Mouse (Mus musculus) T-helper 17 cell (primary cell): ENCODE results near the gene Llph.

ENCODE experiments used
- in situ Hi-C, 2 experiments: fragments of 300-600 bp; cut with MboI, MseI; formaldehyde crosslinking; loops; 1 replicate in 1 of 2; 2 replicates in 1 of 2; pipeline ENCODE4 v1.15.1; 2025; ENCODE audit warnings: high pct_unique_total_duplicates in 2 of 2

The Llph gene

GRCm38 (mm10) chr10:120271879-120272269, 45.0 kb downstream of the Llph start:
- in situ Hi-C loops = no loop called here

- in situ Hi-C loops = no loop called here
These were observed 45.5 kb downstream of the Llph start for GRCm38 (mm10) chr10:120272270-120272883.

- in situ Hi-C loops = no loop called here
These were observed 46.5 kb downstream of the Llph start for GRCm38 (mm10) chr10:120273335-120273734.

- in situ Hi-C loops = no loop called here
These were observed 52.7 kb downstream of the Llph start for GRCm38 (mm10) chr10:120279482-120280128.

- in situ Hi-C loops = no loop called here
These were observed 53.5 kb downstream of the Llph start for GRCm38 (mm10) chr10:120280375-120280774.

- in situ Hi-C loops = no loop called here
These were observed 54.8 kb downstream of the Llph start for GRCm38 (mm10) chr10:120281700-120282099.
